Mouse (Mus musculus): ENCODE results near the gene Tmem190.

DNA sequence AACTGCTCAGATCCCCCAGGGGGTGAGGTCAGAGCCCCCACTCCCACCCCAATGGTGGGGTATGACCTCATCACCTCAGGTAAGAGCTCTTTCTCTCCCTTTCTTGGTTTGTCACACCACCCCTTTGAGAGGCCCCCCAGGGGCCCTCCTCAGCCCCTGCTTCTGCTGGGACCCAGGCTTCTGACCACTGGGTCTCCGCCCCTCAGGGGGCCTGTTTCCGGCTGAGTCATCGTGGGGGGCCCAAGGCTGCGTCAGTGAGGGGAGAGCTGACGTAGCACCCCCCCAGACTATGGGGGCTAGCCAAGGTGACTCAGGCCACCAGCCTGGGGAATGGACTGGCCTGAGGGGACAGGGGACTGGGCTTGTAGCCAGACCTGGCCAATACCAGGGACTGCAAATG lies 2.8 kb upstream of the Tmem190 start:
- no peak for TF ChIP-seq POLR2A (IDR thresholded peaks at IDR 0.05; ENCODE audit: low read depth, low read length)
- TF ChIP-seq CTCF (IDR thresholded peaks at IDR 0.05; ENCODE audit: extremely low read depth, insufficient read depth, insufficient read length, insufficient replicate concordance): no peak

Data from spleen, adult 2 months (tissue).